Mouse (Mus musculus) intestine, embryonic 16.5 days (tissue): ENCODE measurements at regions not wholly inside any gene's neighbourhood (a gene's known extent, or its start where the extent isn't known, plus 50 kb on each side); places are given as distances from the start of the nearest gene placed in this dataset.

Source experiments
- ATAC-seq: fragments of 200-750 bp; cut with Nextera tagmentation; 2 replicates; pipeline ENCODE4 v1.8.0; 2017; ENCODE audit warnings: moderate TSS enrichment, moderate library complexity
- H3K27ac ChIP-seq: fragments of 300-500 bp; sonication (generic); 2 replicates; pipeline ENCODE4 v1.5.1; 2014; ENCODE audit warnings: mild to moderate bottlenecking, low read length
- H3K27me3 ChIP-seq: fragments of 300-500 bp; sonication (generic); replicated peaks from 2 replicates; pipeline ENCODE4 v1.6.1; 2014; ENCODE audit warnings: low read length, control low read depth, mixed read lengths; ENCODE audit not compliant: control insufficient read depth, insufficient read depth
- H3K36me3 ChIP-seq: fragments of 300-500 bp; sonication (generic); 2 replicates; pipeline ENCODE4 v1.6.1; 2014; ENCODE audit warnings: low read length, control low read depth; ENCODE audit not compliant: control insufficient read depth, insufficient read depth
- H3K4me1 ChIP-seq: fragments of 300-500 bp; sonication (generic); 2 replicates; pipeline ENCODE4 v1.6.1; 2014; ENCODE audit warnings: low read length, control low read depth, mixed read lengths; ENCODE audit not compliant: control insufficient read depth, insufficient read depth
- H3K4me2 ChIP-seq: fragments of 300-500 bp; sonication (generic); 2 replicates; pipeline ENCODE4 v1.6.1; 2014; ENCODE audit warnings: low read depth, low read length, control low read depth
- H3K4me3 ChIP-seq: fragments of 300-500 bp; sonication (generic); 2 replicates; pipeline ENCODE4 v1.5.1; 2014; ENCODE audit warnings: mild to moderate bottlenecking, low read length
- H3K9ac ChIP-seq: fragments of 300-500 bp; sonication (generic); 2 replicates; pipeline ENCODE4 v1.6.1; 2014; ENCODE audit warnings: low read depth, low read length
- H3K9me3 ChIP-seq: fragments of 300-500 bp; sonication (generic); 2 replicates; pipeline ENCODE4 v1.6.1; 2016; ENCODE audit warnings: low read length, control low read depth; ENCODE audit not compliant: control insufficient read depth
- WGBS: fragments of 180-500 bp; shearing (Covaris S2); extraction: QIAGEN DNeasy Blood & Tissue Kit; methylation state at CpG from one replicate; pipeline ENCODE4 v1.1.7; 2014; 5-methylcytosine and 5-hydroxymethylcytosine counted together

GRCm38 (mm10) chr13:42538046-42538445, 142.4 kb upstream of the Phactr1 start:
- ATAC-seq = no peak
- H3K9ac ChIP-seq = no peak overlapping the region
- H3K27me3 ChIP-seq = no peaks in the 10 kb centered on the region
- no peak overlapping the region for H3K4me3 ChIP-seq
- 74% methylated on average over 2 of the region's 2 CpGs for WGBS
- no peaks in the 10 kb centered on the region for H3K36me3 ChIP-seq
- H3K9me3 ChIP-seq = no peaks in the 10 kb centered on the region
- H3K4me2 ChIP-seq = no peak overlapping the region
- H3K27ac ChIP-seq = no peak overlapping the region
- H3K4me1 ChIP-seq = no peaks in the 10 kb centered on the region

DNA sequence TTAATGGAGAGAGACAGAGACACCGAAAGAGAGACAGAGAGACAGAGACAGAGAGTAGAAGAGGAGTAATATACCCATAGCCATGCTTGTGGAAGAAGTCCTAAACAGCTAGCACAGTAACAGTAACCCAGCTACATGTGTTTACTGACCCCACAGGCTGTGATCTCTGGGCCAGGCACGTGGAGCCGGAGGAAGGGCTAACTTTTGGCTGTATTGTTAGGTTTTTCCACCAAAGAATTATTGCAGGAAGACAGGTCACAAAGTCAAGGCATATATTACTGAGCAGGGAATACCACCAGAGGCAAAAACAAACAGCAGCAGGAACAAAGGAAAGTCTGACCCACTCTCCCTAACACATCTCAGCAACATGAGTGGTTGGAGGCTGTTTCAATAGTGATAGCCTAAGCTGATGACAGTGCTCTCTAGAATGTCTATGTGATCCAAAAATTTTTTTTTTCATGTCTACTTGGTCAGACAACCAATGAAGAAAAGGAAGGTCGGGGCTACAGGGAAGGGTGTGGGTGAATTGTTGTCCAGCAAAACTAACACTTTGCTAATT, 135.8 kb upstream of the Phactr1 start:
- Histone ChIP-seq H3K27ac (no peak overlapping the region), H3K4me3 (no peak overlapping the region), H3K4me2 (no peak overlapping the region), H3K4me1 (no peaks in the 10 kb centered on the region), H3K9me3 (no peaks in the 10 kb centered on the region), H3K36me3 (no peaks in the 10 kb centered on the region), H3K27me3 (no peaks in the 10 kb centered on the region), H3K9ac (no peak overlapping the region)
- WGBS = 58% methylated on average over 4 of the region's 4 CpGs
- ATAC-seq = no peak

DNA sequence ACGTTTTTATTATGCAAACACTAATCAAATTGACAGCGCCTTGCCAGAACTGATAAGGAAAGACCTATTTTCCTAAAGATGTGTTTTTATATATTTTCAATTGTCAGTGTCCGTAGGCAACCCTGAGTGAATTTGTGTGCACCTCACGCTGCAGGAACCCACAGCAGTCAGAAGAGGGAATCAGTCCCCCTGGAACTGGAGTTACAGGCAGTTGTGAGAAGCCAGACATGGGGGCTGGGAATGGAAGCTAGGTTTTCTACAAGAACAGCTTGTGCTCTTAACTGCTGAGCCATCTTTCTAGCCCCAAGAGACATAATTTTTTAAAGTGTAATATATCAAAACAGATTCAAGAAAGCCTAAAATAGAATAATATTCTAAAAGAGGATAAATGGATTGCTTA, 134.0 kb upstream of the Phactr1 start:
- H3K27me3 ChIP-seq = no peaks in the 10 kb centered on the region
- H3K9ac ChIP-seq = no peak overlapping the region
- WGBS = 58% methylated on average over 4 of the region's 4 CpGs
- H3K27ac ChIP-seq = no peak overlapping the region
- H3K9me3 ChIP-seq = no peaks in the 10 kb centered on the region
- H3K4me1 ChIP-seq = no peaks in the 10 kb centered on the region
- no peak overlapping the region for H3K4me2 ChIP-seq
- ATAC-seq = no peak
- H3K4me3 ChIP-seq = no peak overlapping the region
- no peaks in the 10 kb centered on the region for H3K36me3 ChIP-seq

- Histone ChIP-seq H3K9me3 (no peaks in the 10 kb centered on the region), H3K4me1 (no peaks in the 10 kb centered on the region), H3K4me3 (no peak overlapping the region), H3K9ac (no peak overlapping the region), H3K36me3 (no peaks in the 10 kb centered on the region), H3K27me3 (no peaks in the 10 kb centered on the region), H3K27ac (no peak overlapping the region), H3K4me2 (no peak overlapping the region)
- 74% methylated on average over 10 of the region's 10 CpGs for WGBS
- no peak for ATAC-seq
These were observed 133.6 kb upstream of the Phactr1 start for GRCm38 (mm10) chr13:42546851-42547250.

GRCm38 (mm10) chr13:42549021-42549559, 131.3 kb upstream of the Phactr1 start:
- H3K27me3 ChIP-seq = no peaks in the 10 kb centered on the region
- no peak overlapping the region for H3K9ac ChIP-seq
- no peaks in the 10 kb centered on the region for H3K9me3 ChIP-seq
- H3K4me3 ChIP-seq = no peak overlapping the region
- no peaks in the 10 kb centered on the region for H3K4me1 ChIP-seq
- WGBS = 58% methylated on average over 5 of the region's 5 CpGs
- H3K27ac ChIP-seq = no peak overlapping the region
- no peak overlapping the region for H3K4me2 ChIP-seq
- no peaks in the 10 kb centered on the region for H3K36me3 ChIP-seq
- ATAC-seq = no peak

DNA sequence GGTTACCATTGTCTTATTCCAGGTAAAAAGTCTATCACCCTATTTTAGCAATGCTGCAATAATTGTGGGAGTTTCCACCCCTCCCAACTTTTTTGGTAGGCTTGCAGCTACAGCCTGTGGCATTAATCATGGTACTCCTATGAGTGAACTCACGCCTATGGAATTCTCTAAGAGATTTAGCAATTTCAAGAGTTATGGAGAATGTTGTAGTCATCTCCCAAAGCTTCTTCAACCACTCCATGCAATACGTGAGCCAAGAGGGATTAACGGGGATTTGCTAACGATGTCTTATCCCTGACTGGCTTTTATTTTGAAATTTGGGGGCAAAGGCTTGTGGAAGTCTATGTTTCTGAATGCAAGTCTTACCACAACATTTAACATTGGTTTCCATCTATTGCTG, 125.5 kb upstream of the Phactr1 start:
- Histone ChIP-seq H3K36me3 (no peaks in the 10 kb centered on the region), H3K4me2 (no peak overlapping the region), H3K27ac (no peak overlapping the region), H3K9ac (no peak overlapping the region), H3K27me3 (no peaks in the 10 kb centered on the region), H3K4me1 (no peaks in the 10 kb centered on the region), H3K9me3 (no peaks in the 10 kb centered on the region), H3K4me3 (no peak overlapping the region)
- no peak for ATAC-seq
- 80% methylated on average over 4 of the region's 4 CpGs for WGBS

DNA sequence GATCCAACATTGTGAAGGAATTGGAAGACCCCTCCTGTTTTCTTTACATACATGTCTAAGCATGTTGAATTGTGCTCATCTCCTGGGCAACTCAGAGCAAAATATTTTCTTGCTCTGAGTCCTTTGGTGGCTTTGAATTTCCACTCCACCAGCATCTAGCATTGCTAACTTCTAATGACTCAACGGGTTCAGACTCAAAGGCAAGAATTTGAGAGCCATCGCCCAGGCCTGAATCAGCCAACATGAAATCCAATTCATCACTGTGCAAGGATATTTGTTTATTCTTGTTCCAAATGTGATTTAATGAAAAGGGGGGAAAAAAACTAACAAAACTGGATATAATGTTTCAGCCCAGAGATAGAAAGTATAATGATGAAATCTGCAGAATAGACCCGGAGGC, 121.9 kb upstream of the Phactr1 start:
- no peak for ATAC-seq
- 90% methylated on average over 3 of the region's 3 CpGs for WGBS

DNA sequence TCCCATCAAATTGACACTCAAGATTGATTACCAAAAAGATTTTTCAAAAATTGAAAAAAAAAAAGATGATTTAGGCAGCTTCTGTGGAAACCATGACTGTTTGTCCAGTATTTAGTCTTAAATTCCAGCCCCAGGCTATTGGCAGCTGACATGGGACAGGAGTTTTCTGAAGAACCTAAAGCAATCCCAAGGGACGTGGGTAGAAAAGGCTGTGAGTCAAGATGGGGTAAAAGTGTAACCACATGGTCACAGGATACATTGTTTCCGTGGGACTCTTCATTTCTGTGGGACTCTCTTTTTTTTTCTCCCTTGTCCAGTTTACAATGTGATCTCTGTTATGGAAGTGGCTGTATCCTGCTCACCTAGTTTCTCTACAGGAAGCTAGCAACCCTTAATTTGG, 119.0 kb upstream of the Phactr1 start:
- H3K4me2 ChIP-seq = no peak overlapping the region
- H3K4me1 ChIP-seq = no peaks in the 10 kb centered on the region
- ATAC-seq = no peak
- no peak overlapping the region for H3K4me3 ChIP-seq
- H3K27ac ChIP-seq = no peak overlapping the region
- WGBS = 61% methylated on average over 2 of the region's 2 CpGs
- H3K27me3 ChIP-seq = no peaks in the 10 kb centered on the region
- H3K9me3 ChIP-seq = no peaks in the 10 kb centered on the region
- H3K9ac ChIP-seq = no peak overlapping the region
- H3K36me3 ChIP-seq = no peaks in the 10 kb centered on the region

More for the DNA sequence above, 121.9 kb upstream of the Phactr1 start:
- Histone ChIP-seq H3K4me1 (no peaks in the 10 kb centered on the region), H3K36me3 (no peaks in the 10 kb centered on the region), H3K9me3 (no peaks in the 10 kb centered on the region), H3K27ac (no peak overlapping the region), H3K9ac (no peak overlapping the region), H3K4me2 (no peak overlapping the region), H3K27me3 (no peaks in the 10 kb centered on the region), H3K4me3 (no peak overlapping the region)

GRCm38 (mm10) chr13:42565291-42566058, 114.9 kb upstream of the Phactr1 start:
- H3K36me3 ChIP-seq = no peaks in the 10 kb centered on the region
- ATAC-seq = peak; percentile 74
- peak overlapping the region; percentile 2; the same call in 1 of the 2 replicates for H3K4me2 ChIP-seq
- no peaks in the 10 kb centered on the region for H3K4me1 ChIP-seq
- no peaks in the 10 kb centered on the region for H3K9me3 ChIP-seq
- no peak overlapping the region for H3K4me3 ChIP-seq
- WGBS = 49% methylated on average over 26 of the region's 26 CpGs
- H3K27ac ChIP-seq = peak overlapping the region; percentile 33; the same call in 1 of the 2 replicates
- H3K27me3 ChIP-seq = no peaks in the 10 kb centered on the region
- H3K9ac ChIP-seq = no peak overlapping the region
